Mouse (Mus musculus) right cerebral cortex, adult 2 months (tissue): ENCODE results near the gene C530008M17Rik.
A peak's percentile ranks its signal among the peaks of the same experiment; 100 is the strongest.

ENCODE experiments used
- DNase-seq, 2 experiments: peaks; one replicate each; pipeline ENCODE4 v3.0.0; 2021 to 2022; ENCODE audit warnings: low spot score in 2 of 2

The C530008M17Rik gene

GRCm38 (mm10) chr5:76702646-76703045 lies 46.3 kb downstream of the C530008M17Rik start:
- DNase-seq = no peak

GRCm38 (mm10) chr5:76705307-76706173 lies 49.2 kb downstream of the C530008M17Rik start:
- no peak for DNase-seq

GRCm38 (mm10) chr5:76707072-76707471 lies 50.8 kb downstream of the C530008M17Rik start:
- DNase-seq = no peak

GRCm38 (mm10) chr5:76708004-76708403 lies 51.7 kb downstream of the C530008M17Rik start:
- DNase-seq = no peak

GRCm38 (mm10) chr5:76713743-76714142 lies 57.4 kb downstream of the C530008M17Rik start:
- no peak for DNase-seq

GRCm38 (mm10) chr5:76719954-76720353 lies 63.6 kb downstream of the C530008M17Rik start:
- no peak for DNase-seq

- no peak for DNase-seq
These were observed 68.6 kb downstream of the C530008M17Rik start for GRCm38 (mm10) chr5:76724878-76725277.

GRCm38 (mm10) chr5:76726518-76727103 lies 70.3 kb downstream of the C530008M17Rik start:
- no peak for DNase-seq

- DNase-seq = peak in 1 of 2 experiments; percentile 10
These were observed 76.8 kb downstream of the C530008M17Rik start for GRCm38 (mm10) chr5:76733055-76733641.

GRCm38 (mm10) chr5:76741463-76741862 lies 85.2 kb downstream of the C530008M17Rik start:
- DNase-seq = no peak

- no peak for DNase-seq
These were observed 85.8 kb downstream of the C530008M17Rik start for GRCm38 (mm10) chr5:76742076-76742475.

- no peak for DNase-seq
These were observed 88.5 kb downstream of the C530008M17Rik start for GRCm38 (mm10) chr5:76744737-76745209.

GRCm38 (mm10) chr5:76747851-76748250 lies 91.5 kb downstream of the C530008M17Rik start:
- DNase-seq = peak in 1 of 2 experiments; percentile 14

- no peak for DNase-seq
These were observed 96.0 kb downstream of the C530008M17Rik start for GRCm38 (mm10) chr5:76752351-76752750.

- no peak for DNase-seq
These were observed 104.0 kb downstream of the C530008M17Rik start for GRCm38 (mm10) chr5:76760349-76760748.

- DNase-seq = no peak
These were observed 105.9 kb downstream of the C530008M17Rik start for GRCm38 (mm10) chr5:76762030-76762698.

GRCm38 (mm10) chr5:76763148-76763701 lies 106.9 kb downstream of the C530008M17Rik start:
- DNase-seq = no peak

- peak in 1 of 2 experiments; percentile 17 for DNase-seq
These were observed 107.4 kb downstream of the C530008M17Rik start for GRCm38 (mm10) chr5:76763731-76764130.

- DNase-seq = no peak
These were observed 112.7 kb downstream of the C530008M17Rik start for GRCm38 (mm10) chr5:76769014-76769413.

- no peak for DNase-seq
These were observed 113.3 kb downstream of the C530008M17Rik start for GRCm38 (mm10) chr5:76769572-76769971.

- DNase-seq = no peak
These were observed 115.1 kb downstream of the C530008M17Rik start for GRCm38 (mm10) chr5:76771371-76771770.

- DNase-seq = no peak
These were observed 116.5 kb downstream of the C530008M17Rik start for GRCm38 (mm10) chr5:76772831-76773230.
